Comparison of ENCODE assay signal across 8 mouse cellular contexts in genomic region chr5:36722415-36722856, GRCm38 (mm10). TPM values are rescaled to one million over a fixed set of nuclear protein-coding genes. Genes with fewer than 3 reads are reported as not detected.
DNase-seq lines count a peak whose midpoint lies in the region; ATAC-seq and TF ChIP-seq lines count a peak whose summit lies in the region.

No protein-coding gene starts in this region.

- peak; percentile 61 for TF ChIP-seq EP300 in stomach, postnatal 0 days (optimal IDR thresholded peaks at IDR 0.05)

- H3K4me3 ChIP-seq in heart, embryonic 12.5 days = no peak overlapping the region
- no peak overlapping the region for H3K4me3 ChIP-seq in liver, embryonic 11.5 days (ENCODE audit: low read depth, low read length)
- H3K4me3 ChIP-seq in stomach, postnatal 0 days (ENCODE audit: low read depth, low read length) = no peak overlapping the region
- no peak overlapping the region for H3K4me3 ChIP-seq in forebrain, embryonic 14.5 days (ENCODE audit: low read depth, low read length)

- ATAC-seq in heart, embryonic 12.5 days (ENCODE audit: insufficient number of reproducible peaks, low FRiP score) = peak; percentile 51
- ATAC-seq in liver, embryonic 11.5 days (replicated peaks; ENCODE audit: low FRiP score) = peak; percentile 41
- ATAC-seq in stomach, postnatal 0 days (ENCODE audit: low FRiP score, low TSS enrichment) = peak; percentile 73
- no peak for ATAC-seq in forebrain, embryonic 14.5 days

- 0 out of 2 replicates have a peak overlapping the region, but pooled peaks have one; percentile 31 for H3K9ac ChIP-seq in heart, embryonic 12.5 days
- no peak overlapping the region for H3K9ac ChIP-seq in liver, embryonic 11.5 days (ENCODE audit: low read depth, low read length)
- no peak overlapping the region for H3K9ac ChIP-seq in stomach, postnatal 0 days (ENCODE audit: low read length)
- no peak overlapping the region for H3K9ac ChIP-seq in forebrain, embryonic 14.5 days (ENCODE audit: low read length)

- no peaks in the 10 kb centered on the region for H3K9me3 ChIP-seq in heart, embryonic 12.5 days (replicated peaks)
- H3K9me3 ChIP-seq in liver, embryonic 11.5 days (ENCODE audit: control insufficient read depth, low read length) = no peaks in the 10 kb centered on the region
- no peaks in the 10 kb centered on the region for H3K9me3 ChIP-seq in stomach, postnatal 0 days (ENCODE audit: control insufficient read depth, low read length)
- no peaks in the 10 kb centered on the region for H3K9me3 ChIP-seq in forebrain, embryonic 14.5 days (replicated peaks; ENCODE audit: control insufficient read depth, low read length)

- peaks cover 54% of the 10 kb centered on the region for H3K4me1 ChIP-seq in heart, embryonic 12.5 days (replicated peaks)
- H3K4me1 ChIP-seq in liver, embryonic 11.5 days (replicated peaks; ENCODE audit: control insufficient read depth, insufficient read depth, low read length) = peaks cover 54% of the 10 kb centered on the region
- no peaks in the 10 kb centered on the region for H3K4me1 ChIP-seq in stomach, postnatal 0 days (replicated peaks; ENCODE audit: control insufficient read depth, insufficient read depth)
- H3K4me1 ChIP-seq in forebrain, embryonic 14.5 days (ENCODE audit: control insufficient read depth, insufficient read depth, low read length) = no peaks in the 10 kb centered on the region

- 53% methylated on average over 6 of the region's 6 CpGs for WGBS in heart, embryonic 12.5 days
- WGBS in liver, embryonic 11.5 days = 45% methylated on average over 6 of the region's 6 CpGs
- 59% methylated on average over 6 of the region's 6 CpGs for WGBS in stomach, postnatal 0 days
- 81% methylated on average over 6 of the region's 6 CpGs for WGBS in forebrain, embryonic 14.5 days

- no peaks in the 10 kb centered on the region for H3K27me3 ChIP-seq in heart, embryonic 12.5 days (replicated peaks)
- H3K27me3 ChIP-seq in liver, embryonic 11.5 days (replicated peaks; ENCODE audit: control insufficient read depth, insufficient read depth, low read length) = peaks cover 4% of the 10 kb centered on the region; the same call in 1 of the 2 replicates
- H3K27me3 ChIP-seq in stomach, postnatal 0 days (ENCODE audit: control insufficient read depth, insufficient read depth, low read length) = no peaks in the 10 kb centered on the region
- H3K27me3 ChIP-seq in forebrain, embryonic 14.5 days (replicated peaks; ENCODE audit: control insufficient read depth, insufficient read depth, low read length) = no peaks in the 10 kb centered on the region

- H3K4me2 ChIP-seq in heart, embryonic 12.5 days = no peak overlapping the region
- peak overlapping the region; percentile 45 for H3K4me2 ChIP-seq in liver, embryonic 11.5 days
- H3K4me2 ChIP-seq in stomach, postnatal 0 days (replicated peaks; ENCODE audit: low read depth) = no peak overlapping the region
- H3K4me2 ChIP-seq in forebrain, embryonic 14.5 days (ENCODE audit: low read length) = no peak overlapping the region

- DNase-seq in heart, adult 11 months = no peak
- DNase-seq in adrenal gland, postnatal 25 days = peak; percentile 39
- DNase-seq in liver, embryonic 11.5 days (ENCODE audit: low spot score) = no peak
- DNase-seq in stomach, postnatal 0 days (ENCODE audit: low spot score) = peak; percentile 34
- DNase-seq in cerebellum, adult 8-10 months = no peak
- no peak for DNase-seq in forebrain, embryonic 14.5 days (ENCODE audit: low spot score)
- no peak for DNase-seq in cerebellum, postnatal 36 days

- H3K36me3 ChIP-seq in heart, embryonic 12.5 days = no peaks in the 10 kb centered on the region
- H3K36me3 ChIP-seq in liver, embryonic 11.5 days (ENCODE audit: control insufficient read depth, insufficient read depth, low read length) = no peaks in the 10 kb centered on the region
- H3K36me3 ChIP-seq in stomach, postnatal 0 days (ENCODE audit: control insufficient read depth, insufficient read depth, low read length) = no peaks in the 10 kb centered on the region
- no peaks in the 10 kb centered on the region for H3K36me3 ChIP-seq in forebrain, embryonic 14.5 days (ENCODE audit: control insufficient read depth, insufficient read depth, low read length)

- peak overlapping the region; percentile 51; the same call in 1 of the 2 replicates for H3K27ac ChIP-seq in heart, embryonic 12.5 days (ENCODE audit: poor library complexity, severe bottlenecking)
- H3K27ac ChIP-seq in liver, embryonic 11.5 days (ENCODE audit: low read depth, low read length) = peak overlapping the region; percentile 68
- H3K27ac ChIP-seq in stomach, postnatal 0 days (replicated peaks) = peak overlapping the region; percentile 81
- no peak overlapping the region for H3K27ac ChIP-seq in forebrain, embryonic 14.5 days (ENCODE audit: low read depth, low read length)

- no peak for TF ChIP-seq CTCF in stomach, postnatal 0 days (IDR thresholded peaks at IDR 0.05; ENCODE audit: low read depth)

RNA-seq across cellular contexts. Expression of gene Bloc1s4, which starts 26.0 kb away (rescaled TPM):
- 21.0 and 21.3 TPM in 2 replicates for polyA plus RNA-seq in heart, embryonic 12.5 days (2016; fragmentation: Nextera tagmentation; extraction: Ambion mirVana)
- 25.7 and 30.4 TPM in 2 replicates for total RNA-seq in adrenal gland, postnatal 25 days (2021)
- 29.1 and 30.0 TPM in 2 replicates for polyA plus RNA-seq in liver, embryonic 11.5 days (2014; fragmentation: Nextera tagmentation; extraction: Ambion mirVana)
- 21.4 and 22.2 TPM in 2 replicates for polyA plus RNA-seq in stomach, postnatal 0 days (2015; fragmentation: Nextera tagmentation; extraction: Ambion mirVana)
- 23.9 and 27.7 TPM in 2 replicates for polyA plus RNA-seq in forebrain, embryonic 14.5 days (2014; fragmentation: Nextera tagmentation; extraction: Ambion mirVana)

RNA-seq across cellular contexts. Expression of gene D5Ertd579e, which starts 26.6 kb away (rescaled TPM):
- polyA plus RNA-seq in heart, embryonic 12.5 days (2016; fragmentation: Nextera tagmentation; extraction: Ambion mirVana) = 35.1 and 37.2 TPM in 2 replicates
- 63.3 and 73.0 TPM in 2 replicates for total RNA-seq in adrenal gland, postnatal 25 days (2021)
- 19.3 TPM in 2 replicates for polyA plus RNA-seq in liver, embryonic 11.5 days (2014; fragmentation: Nextera tagmentation; extraction: Ambion mirVana)
- polyA plus RNA-seq in stomach, postnatal 0 days (2015; fragmentation: Nextera tagmentation; extraction: Ambion mirVana) = 21.5 and 22.7 TPM in 2 replicates
- 30.2 and 38.6 TPM in 2 replicates for polyA plus RNA-seq in forebrain, embryonic 14.5 days (2014; fragmentation: Nextera tagmentation; extraction: Ambion mirVana)

Comparison
In these comparisons a context has a peak if more than half of its experiments do, and no peak if none do; other contexts are left out.
1. DNase-seq: peak in adrenal gland, postnatal 25 days (single experiment) and stomach, postnatal 0 days (single experiment); none in heart, adult 11 months (single experiment), liver, embryonic 11.5 days (single experiment), cerebellum, adult 8-10 months (single experiment), forebrain, embryonic 14.5 days (single experiment) and cerebellum, postnatal 36 days (0 of 2).